Mouse (Mus musculus) limb, embryonic 14.5 days (tissue): ENCODE data around the gene Zfp61. TPM values are rescaled to one million over a fixed set of nuclear protein-coding genes. Genes with fewer than 3 reads are reported as not detected.

Experiments used
- ATAC-seq: fragments of 200-750 bp; cut with Nextera tagmentation; 2 replicates; pipeline ENCODE4 v1.8.0; 2017; ENCODE audit warnings: low read depth, moderate number of reproducible peaks, moderate TSS enrichment; ENCODE audit not compliant: low FRiP score
- DNase-seq: peaks from one replicate; pipeline ENCODE4 v3.0.0-alpha.2; 2015; ENCODE audit warnings: low spot score
- H3K27ac ChIP-seq: fragments of 300-500 bp; sonication (generic); replicated peaks from 2 replicates; pipeline ENCODE4 v1.5.1; 2014; ENCODE audit warnings: low read depth, mild to moderate bottlenecking, low read length, moderate library complexity, mixed read lengths
- H3K27me3 ChIP-seq: fragments of 300-500 bp; sonication (generic); 2 replicates; pipeline ENCODE4 v1.6.1; 2014; ENCODE audit warnings: low read length, mixed read lengths; ENCODE audit not compliant: control insufficient read depth, insufficient read depth
- H3K36me3 ChIP-seq: fragments of 300-500 bp; sonication (generic); 2 replicates; pipeline ENCODE4 v1.6.1; 2014; ENCODE audit warnings: mild to moderate bottlenecking, low read length, moderate library complexity, mixed read lengths; ENCODE audit not compliant: control insufficient read depth, insufficient read depth
- H3K4me1 ChIP-seq: fragments of 300-500 bp; sonication (generic); 2 replicates; pipeline ENCODE4 v1.6.1; 2014; ENCODE audit warnings: antibody characterized with exemption, low read length, mixed read lengths; ENCODE audit not compliant: control insufficient read depth, insufficient read depth
- H3K4me2 ChIP-seq: fragments of 300-500 bp; sonication (generic); replicated peaks from 2 replicates; pipeline ENCODE4 v1.6.1; 2014; ENCODE audit warnings: low read depth, mild to moderate bottlenecking, low read length, moderate library complexity; ENCODE audit not compliant: severe bottlenecking
- H3K4me3 ChIP-seq: fragments of 300-500 bp; sonication (generic); replicated peaks from 2 replicates; pipeline ENCODE4 v1.5.1; 2014; ENCODE audit warnings: low read length
- H3K9ac ChIP-seq: fragments of 300-500 bp; sonication (generic); 2 replicates; pipeline ENCODE4 v1.6.1; 2014; ENCODE audit warnings: mild to moderate bottlenecking, low read depth, low read length, moderate library complexity; ENCODE audit not compliant: severe bottlenecking
- H3K9me3 ChIP-seq: fragments of 300-500 bp; sonication (generic); 2 replicates; pipeline ENCODE4 v1.6.1; 2016; ENCODE audit warnings: low read length; ENCODE audit not compliant: control insufficient read depth
- POLR2A ChIP-seq: fragments of 200-500 bp; IDR thresholded peaks from 2 replicates; pipeline ENCODE4 v1.8.0; 2012; ENCODE audit warnings: inconsistent platforms, mild to moderate bottlenecking, moderate library complexity, borderline replicate concordance; ENCODE audit not compliant: insufficient read depth, insufficient read length; ENCODE audit errors: extremely low read depth
- WGBS: fragments of 180-500 bp; shearing (Covaris S2); extraction: QIAGEN DNeasy Blood & Tissue Kit; methylation state at CpG from one replicate; pipeline ENCODE4 v1.1.7; 2014; 5-methylcytosine and 5-hydroxymethylcytosine counted together
- polyA plus RNA-seq, 2 experiments: library from polyadenylated mRNA; depleted of rRNA in 1 of 2; stranded (reverse) in 1 of 2; unstranded in 1 of 2; fragments of >200 nt; fragmentation: Nextera tagmentation in 1 of 2; extraction: Ambion mirVana in 1 of 2; gene quantifications; 2 replicates each; pipeline versions ENCODE4 v1.2.1 to v1.2.3; 2012 to 2014

Zfp61 gene
- 36.8 and 45.0 TPM in 2 replicates for polyA plus RNA-seq (2012; rRNA removed)
- 38.7 and 39.7 TPM in 2 replicates for polyA plus RNA-seq (2014; fragmentation: Nextera tagmentation; extraction: Ambion mirVana)

DNA sequence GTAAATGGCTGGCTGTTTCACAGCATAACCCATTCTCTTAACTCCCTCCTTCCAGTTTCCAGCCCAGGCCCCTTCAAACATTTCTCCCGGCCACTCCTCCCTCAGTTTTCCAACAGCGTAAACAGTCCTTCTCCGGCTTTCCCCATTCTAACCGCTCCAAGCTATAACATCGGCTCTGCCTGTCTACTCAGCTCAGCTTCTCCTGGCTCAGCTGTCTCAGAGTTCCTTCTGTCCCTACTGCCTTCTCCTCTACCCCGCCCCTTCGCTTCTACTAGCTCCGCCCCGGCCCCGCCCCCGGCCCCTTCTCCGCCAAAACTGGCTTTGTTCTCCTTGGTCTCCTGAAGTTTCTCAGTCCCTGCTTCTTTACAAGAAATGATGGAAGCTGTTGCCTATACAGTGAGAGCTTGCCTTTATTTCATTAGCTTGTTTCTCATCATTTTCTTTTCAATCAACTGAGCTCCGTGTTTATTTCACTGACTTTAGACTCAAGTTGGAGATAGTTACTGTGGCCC lies at the start of gene Zfp61:
Gene Zfp61, minus strand, starts transcription at position 462 of the 512 bp plus-strand sequence.
- peaks cover 13% of the 10 kb centered on the region for H3K4me1 ChIP-seq
- DNase-seq = peak; percentile 82
- no peaks in the 10 kb centered on the region for H3K9me3 ChIP-seq
- H3K27me3 ChIP-seq = no peaks in the 10 kb centered on the region
- peak within 1 kb of the TSS; percentile 85 for H3K4me2 ChIP-seq
- WGBS = 2% methylated on average over 13 of the region's 13 CpGs
- peaks cover 35% of the 10 kb centered on the region for H3K36me3 ChIP-seq
- peak; percentile 49; the same call in 1 of the 2 replicates for TF ChIP-seq POLR2A
- peak; percentile 68 for ATAC-seq
- peak within 1 kb of the TSS; percentile 52 for H3K4me3 ChIP-seq
- H3K9ac ChIP-seq = peak within 1 kb of the TSS; percentile 73
- peak within 1 kb of the TSS; percentile 87 for H3K27ac ChIP-seq

GRCm38 (mm10) chr7:24348896-24349295 lies 47.9 kb upstream of the Zfp61 start, which contains the start of gene Lypd5:
TSS of gene Lypd5 (plus strand) at chr7:24349196.
- Histone ChIP-seq H3K4me3 (no peak within 1 kb of the TSS), H3K9me3 (no peaks in the 10 kb centered on the region), H3K36me3 (no peaks in the 10 kb centered on the region), H3K27me3 (no peaks in the 10 kb centered on the region), H3K4me2 (no peak within 1 kb of the TSS), H3K9ac (no peak within 1 kb of the TSS), H3K27ac (no peak within 1 kb of the TSS), H3K4me1 (no peaks in the 10 kb centered on the region)
- ATAC-seq (no peak), DNase-seq (no peak)
- WGBS = 39% methylated on average over 6 of the region's 6 CpGs
- TF ChIP-seq POLR2A = no peak

GRCm38 (mm10) chr7:24346444-24346843 lies 45.4 kb upstream of the Zfp61 start:
- WGBS = 66% methylated on average over 5 of the region's 5 CpGs
- no peaks in the 10 kb centered on the region for H3K4me1 ChIP-seq

DNA sequence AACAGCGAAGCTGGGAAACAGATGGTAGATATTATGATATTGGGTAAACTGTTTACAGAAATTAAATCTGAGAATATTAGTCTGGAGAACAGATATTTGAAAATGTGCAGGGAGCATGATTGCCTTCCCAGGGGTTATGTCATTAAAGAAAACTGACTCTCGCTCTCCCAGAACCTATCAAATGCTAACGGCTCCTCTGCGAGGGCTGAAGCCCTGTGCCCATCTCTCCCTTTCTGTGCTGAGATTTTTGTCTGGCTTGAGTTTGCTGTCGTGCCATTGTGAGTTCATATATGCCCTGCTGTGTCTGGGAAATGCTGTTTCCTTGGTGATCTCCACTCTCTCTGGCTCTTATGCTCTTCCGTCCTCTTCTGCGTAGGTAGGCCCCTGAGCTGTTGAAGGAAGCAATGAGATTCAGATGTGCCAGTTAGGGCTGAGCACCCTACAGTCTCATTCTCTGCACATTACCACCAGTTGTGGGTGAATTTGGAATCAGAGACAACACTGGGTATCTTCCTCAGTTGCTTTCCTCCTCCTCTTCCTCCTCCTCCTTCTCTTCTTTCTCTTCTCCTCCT lies 42.8 kb upstream of the Zfp61 start:
- no peak overlapping the region for H3K4me3 ChIP-seq
- no peak overlapping the region for H3K27ac ChIP-seq
- no peak for TF ChIP-seq POLR2A
- H3K36me3 ChIP-seq = no peaks in the 10 kb centered on the region
- H3K4me2 ChIP-seq = no peak overlapping the region
- no peaks in the 10 kb centered on the region for H3K9me3 ChIP-seq
- H3K27me3 ChIP-seq = no peaks in the 10 kb centered on the region
- H3K4me1 ChIP-seq = no peaks in the 10 kb centered on the region
- no peak for ATAC-seq
- DNase-seq = no peak
- no peak overlapping the region for H3K9ac ChIP-seq
- WGBS = 70% methylated on average over 7 of the region's 7 CpGs

More at GRCm38 (mm10) chr7:24346444-24346843, 45.4 kb upstream of the Zfp61 start:
- DNase-seq (no peak), ATAC-seq (no peak)
- H3K36me3 ChIP-seq = no peaks in the 10 kb centered on the region
- no peak overlapping the region for H3K4me2 ChIP-seq
- no peaks in the 10 kb centered on the region for H3K27me3 ChIP-seq
- H3K9me3 ChIP-seq = no peaks in the 10 kb centered on the region
- H3K27ac ChIP-seq = no peak overlapping the region
- no peak for TF ChIP-seq POLR2A
- no peak overlapping the region for H3K4me3 ChIP-seq
- no peak overlapping the region for H3K9ac ChIP-seq

- H3K4me1 ChIP-seq = no peaks in the 10 kb centered on the region
- ATAC-seq = no peak
- 48% methylated on average over 2 of the region's 2 CpGs for WGBS
- no peaks in the 10 kb centered on the region for H3K36me3 ChIP-seq
- no peak overlapping the region for H3K27ac ChIP-seq
- no peak overlapping the region for H3K9ac ChIP-seq
- H3K4me2 ChIP-seq = no peak overlapping the region
- H3K9me3 ChIP-seq = no peaks in the 10 kb centered on the region
- no peaks in the 10 kb centered on the region; the same call in 1 of the 2 replicates for H3K27me3 ChIP-seq
- no peak for TF ChIP-seq POLR2A
- H3K4me3 ChIP-seq = no peak overlapping the region
- DNase-seq = no peak
Observed at GRCm38 (mm10) chr7:24338241-24338640, 37.2 kb upstream of the Zfp61 start.
